Mouse (Mus musculus): ENCODE measurements around the gene Col5a1.

Col5a1 gene

GRCm38 (mm10) chr2:27931130-27931529 lies 44.9 kb downstream of the Col5a1 start:
- H3K27me3 ChIP-seq (ENCODE audit: insufficient read depth, low read length) = no peaks in the 10 kb centered on the region
- H3K36me3 ChIP-seq (ENCODE audit: insufficient read depth, low read length) = no peaks in the 10 kb centered on the region
- TF ChIP-seq POU5F1 (IDR thresholded peaks at IDR 0.05; ENCODE audit: borderline replicate concordance, low read length) (no peak), CTCF (conservative IDR thresholded peaks at IDR 0.05; ENCODE audit: low read length) (no peak)
- no peak overlapping the region for H3K4me3 ChIP-seq (replicated peaks; ENCODE audit: low read length)
- H3K9me3 ChIP-seq (ENCODE audit: low read length) = no peaks in the 10 kb centered on the region
- 0 out of 2 replicates have a peak, but pooled peaks cover 5% of the 10 kb centered on the region for H3K4me1 ChIP-seq (replicated peaks; ENCODE audit: low read depth, low read length)

GRCm38 (mm10) chr2:27931971-27932370 lies 45.7 kb downstream of the Col5a1 start:
- H3K4me1 ChIP-seq (replicated peaks; ENCODE audit: low read depth, low read length) = 0 out of 2 replicates have a peak, but pooled peaks cover 5% of the 10 kb centered on the region
- H3K9me3 ChIP-seq (ENCODE audit: low read length) = no peaks in the 10 kb centered on the region
- TF ChIP-seq CTCF (conservative IDR thresholded peaks at IDR 0.05; ENCODE audit: low read length) = no peak
- TF ChIP-seq NANOG (IDR thresholded peaks at IDR 0.05; ENCODE audit: borderline replicate concordance, low read length) = no peak
- TF ChIP-seq POU5F1 (IDR thresholded peaks at IDR 0.05; ENCODE audit: borderline replicate concordance, low read length) = no peak
- no peaks in the 10 kb centered on the region for H3K27me3 ChIP-seq (ENCODE audit: insufficient read depth, low read length)
- no peaks in the 10 kb centered on the region for H3K36me3 ChIP-seq (ENCODE audit: insufficient read depth, low read length)
- no peak overlapping the region for H3K4me3 ChIP-seq (replicated peaks; ENCODE audit: low read length)

GRCm38 (mm10) chr2:27934269-27934668 lies 48.0 kb downstream of the Col5a1 start:
- Histone ChIP-seq H3K36me3 (ENCODE audit: insufficient read depth, low read length) (no peaks in the 10 kb centered on the region), H3K27me3 (ENCODE audit: insufficient read depth, low read length) (no peaks in the 10 kb centered on the region), H3K4me1 (replicated peaks; ENCODE audit: low read depth, low read length) (0 out of 2 replicates have a peak, but pooled peaks cover 5% of the 10 kb centered on the region), H3K4me3 (replicated peaks; ENCODE audit: low read length) (no peak overlapping the region), H3K9me3 (ENCODE audit: low read length) (no peaks in the 10 kb centered on the region)
- TF ChIP-seq CTCF (conservative IDR thresholded peaks at IDR 0.05; ENCODE audit: low read length) (no peak), POU5F1 (IDR thresholded peaks at IDR 0.05; ENCODE audit: borderline replicate concordance, low read length) (no peak), NANOG (IDR thresholded peaks at IDR 0.05; ENCODE audit: borderline replicate concordance, low read length) (no peak)

- Histone ChIP-seq H3K4me3 (replicated peaks; ENCODE audit: low read length) (no peak overlapping the region), H3K4me1 (replicated peaks; ENCODE audit: low read depth, low read length) (0 out of 2 replicates have a peak, but pooled peaks cover 5% of the 10 kb centered on the region), H3K27me3 (ENCODE audit: insufficient read depth, low read length) (no peaks in the 10 kb centered on the region), H3K9me3 (ENCODE audit: low read length) (no peaks in the 10 kb centered on the region), H3K36me3 (ENCODE audit: insufficient read depth, low read length) (no peaks in the 10 kb centered on the region)
- no peak for TF ChIP-seq CTCF (conservative IDR thresholded peaks at IDR 0.05; ENCODE audit: low read length)
- TF ChIP-seq POU5F1 (IDR thresholded peaks at IDR 0.05; ENCODE audit: borderline replicate concordance, low read length) = no peak
- TF ChIP-seq NANOG (IDR thresholded peaks at IDR 0.05; ENCODE audit: borderline replicate concordance, low read length) = no peak
Observed at GRCm38 (mm10) chr2:27934831-27935230, 48.6 kb downstream of the Col5a1 start.

- Histone ChIP-seq H3K4me1 (replicated peaks; ENCODE audit: low read depth, low read length) (0 out of 2 replicates have a peak, but pooled peaks cover 5% of the 10 kb centered on the region), H3K4me3 (replicated peaks; ENCODE audit: low read length) (no peak overlapping the region), H3K36me3 (ENCODE audit: insufficient read depth, low read length) (no peaks in the 10 kb centered on the region), H3K9me3 (ENCODE audit: low read length) (no peaks in the 10 kb centered on the region), H3K27me3 (ENCODE audit: insufficient read depth, low read length) (no peaks in the 10 kb centered on the region)
- TF ChIP-seq CTCF (conservative IDR thresholded peaks at IDR 0.05; ENCODE audit: low read length) (no peak), NANOG (IDR thresholded peaks at IDR 0.05; ENCODE audit: borderline replicate concordance, low read length) (no peak), POU5F1 (IDR thresholded peaks at IDR 0.05; ENCODE audit: borderline replicate concordance, low read length) (no peak)
Observed at GRCm38 (mm10) chr2:27935441-27935840, 49.2 kb downstream of the Col5a1 start.

GRCm38 (mm10) chr2:27936607-27937191 lies 50.5 kb downstream of the Col5a1 start:
- Histone ChIP-seq H3K4me3 (replicated peaks; ENCODE audit: low read length) (no peak overlapping the region), H3K27me3 (ENCODE audit: insufficient read depth, low read length) (no peaks in the 10 kb centered on the region), H3K9me3 (ENCODE audit: low read length) (no peaks in the 10 kb centered on the region), H3K4me1 (replicated peaks; ENCODE audit: low read depth, low read length) (0 out of 2 replicates have a peak, but pooled peaks cover 5% of the 10 kb centered on the region), H3K36me3 (ENCODE audit: insufficient read depth, low read length) (no peaks in the 10 kb centered on the region)
- no peak for TF ChIP-seq NANOG (IDR thresholded peaks at IDR 0.05; ENCODE audit: borderline replicate concordance, low read length)
- TF ChIP-seq POU5F1 (IDR thresholded peaks at IDR 0.05; ENCODE audit: borderline replicate concordance, low read length) = no peak
- TF ChIP-seq CTCF (conservative IDR thresholded peaks at IDR 0.05; ENCODE audit: low read length) = no peak

GRCm38 (mm10) chr2:27939433-27939832 lies 53.2 kb downstream of the Col5a1 start:
- Histone ChIP-seq H3K9me3 (ENCODE audit: low read length) (no peaks in the 10 kb centered on the region), H3K36me3 (ENCODE audit: insufficient read depth, low read length) (no peaks in the 10 kb centered on the region), H3K27me3 (ENCODE audit: insufficient read depth, low read length) (no peaks in the 10 kb centered on the region), H3K4me3 (replicated peaks; ENCODE audit: low read length) (no peak overlapping the region), H3K4me1 (replicated peaks; ENCODE audit: low read depth, low read length) (0 out of 2 replicates have a peak, but pooled peaks cover under 1% of the 10 kb centered on the region)
- TF ChIP-seq NANOG (IDR thresholded peaks at IDR 0.05; ENCODE audit: borderline replicate concordance, low read length) (no peak), CTCF (conservative IDR thresholded peaks at IDR 0.05; ENCODE audit: low read length) (no peak), POU5F1 (IDR thresholded peaks at IDR 0.05; ENCODE audit: borderline replicate concordance, low read length) (no peak)

- no peaks in the 10 kb centered on the region for H3K9me3 ChIP-seq (ENCODE audit: low read length)
- no peak overlapping the region for H3K4me3 ChIP-seq (replicated peaks; ENCODE audit: low read length)
- no peaks in the 10 kb centered on the region for H3K4me1 ChIP-seq (replicated peaks; ENCODE audit: low read depth, low read length)
- TF ChIP-seq CTCF (conservative IDR thresholded peaks at IDR 0.05; ENCODE audit: low read length) = no peak
- no peak for TF ChIP-seq POU5F1 (IDR thresholded peaks at IDR 0.05; ENCODE audit: borderline replicate concordance, low read length)
- TF ChIP-seq NANOG (IDR thresholded peaks at IDR 0.05; ENCODE audit: borderline replicate concordance, low read length) = no peak
- H3K27me3 ChIP-seq (ENCODE audit: insufficient read depth, low read length) = no peaks in the 10 kb centered on the region
- no peaks in the 10 kb centered on the region for H3K36me3 ChIP-seq (ENCODE audit: insufficient read depth, low read length)
Observed at GRCm38 (mm10) chr2:27940144-27940543, 53.9 kb downstream of the Col5a1 start.

- H3K36me3 ChIP-seq (ENCODE audit: insufficient read depth, low read length) = no peaks in the 10 kb centered on the region
- H3K9me3 ChIP-seq (ENCODE audit: low read length) = no peaks in the 10 kb centered on the region
- TF ChIP-seq CTCF (conservative IDR thresholded peaks at IDR 0.05; ENCODE audit: low read length) = no peak
- TF ChIP-seq NANOG (IDR thresholded peaks at IDR 0.05; ENCODE audit: borderline replicate concordance, low read length) = no peak
- TF ChIP-seq POU5F1 (IDR thresholded peaks at IDR 0.05; ENCODE audit: borderline replicate concordance, low read length) = no peak
- H3K27me3 ChIP-seq (ENCODE audit: insufficient read depth, low read length) = no peaks in the 10 kb centered on the region
- H3K4me3 ChIP-seq (replicated peaks; ENCODE audit: low read length) = no peak overlapping the region
- no peaks in the 10 kb centered on the region for H3K4me1 ChIP-seq (replicated peaks; ENCODE audit: low read depth, low read length)
Observed at GRCm38 (mm10) chr2:27947252-27947651, 61.0 kb downstream of the Col5a1 start.
